8 mouse cellular contexts compared by ENCODE assay signal in genomic region chr2:25983159-25983907, GRCm38 (mm10). TPM values are rescaled to one million over a fixed set of nuclear protein-coding genes. Genes with fewer than 3 reads are reported as not detected.
A peak's percentile ranks its signal among the peaks of the same experiment; 100 is the strongest.
DNase-seq lines count a peak whose midpoint lies in the region; ATAC-seq and TF ChIP-seq lines count a peak whose summit lies in the region.

Gene Camsap1, minus strand, starts transcription at chr2:25983282.

- POLR2A ChIA-PET in Patski (lab: Charles Lee) = interaction anchor here (1.2 kb wide), 2 partner anchors 38 to 149 kb away, joined by 3 to 5 read pairs; partner anchors contain the start of gene Ubac1

- peak within 1 kb of the TSS; percentile 97 for H3K27ac ChIP-seq in hindbrain, embryonic 13.5 days

- H3K4me1 ChIP-seq in hindbrain, embryonic 13.5 days (replicated peaks) = peaks cover 51% of the 10 kb centered on the region

- H3K4me2 ChIP-seq in hindbrain, embryonic 13.5 days = peak within 1 kb of the TSS; percentile 91

- ATAC-seq in Patski = peak; percentile 96
- peak; percentile 98 for ATAC-seq in hindbrain, embryonic 13.5 days (ENCODE audit: low FRiP score)

- no peaks in the 10 kb centered on the region for H3K27me3 ChIP-seq in Patski
- no peaks in the 10 kb centered on the region for H3K27me3 ChIP-seq in hindbrain, embryonic 13.5 days

- H3K36me3 ChIP-seq in hindbrain, embryonic 13.5 days = peaks cover 4% of the 10 kb centered on the region; the same call in 1 of the 2 replicates

- CTCF ChIA-PET in Patski (lab: Charles Lee) = no interaction called here

- H3K9ac ChIP-seq in hindbrain, embryonic 13.5 days = peak within 1 kb of the TSS; percentile 98

- no peak for TF ChIP-seq CTCF in Patski (IDR thresholded peaks at IDR 0.05)

- in situ Hi-C loops in Patski (cut with MboI; ENCODE audit: low pct_unique_long_range_greater_than_20kb) = no loop called here

- under 1% methylated on average over 40 of the region's 64 CpGs for WGBS in hindbrain, embryonic 13.5 days

- no peaks in the 10 kb centered on the region for H3K9me3 ChIP-seq in hindbrain, embryonic 13.5 days

- peak within 1 kb of the TSS; percentile 77 for H3K4me3 ChIP-seq in hindbrain, embryonic 13.5 days

- DNase-seq in Patski (ENCODE audit: low read depth, low spot score) = peak; percentile 95
- peak; percentile 100 for DNase-seq in cerebellum, postnatal 14 days
- peak; percentile 99 for DNase-seq in frontal cortex, postnatal 14 days (ENCODE audit: low spot score in 2 of 2)
- DNase-seq in layer of hippocampus, postnatal 25 days (ENCODE audit: extremely low spot score in 1 of 2, low spot score in 1 of 2) = peak; percentile 96 to 97
- DNase-seq in lung, postnatal 25 days (ENCODE audit: low spot score) = peak; percentile 100
- peak; percentile 100 for DNase-seq in retina, embryonic 14.5 days (ENCODE audit: low spot score)
- DNase-seq in thymus, postnatal 4 days = peak; percentile 98

RNA-seq across cellular contexts. Expression of gene Camsap1, which starts in this region (rescaled TPM):
- 38.9 TPM for polyA plus RNA-seq in Patski (2021)
- 50.8 and 68.5 TPM in 2 replicates for polyA plus RNA-seq in hindbrain, embryonic 13.5 days (2015; fragmentation: Nextera tagmentation; extraction: Ambion mirVana)
- total RNA-seq in layer of hippocampus, postnatal 25 days (2021) = 100 to 1,000 TPM; 113 to 122 TPM

Comparison
In these comparisons a context has a peak if more than half of its experiments do, and no peak if none do; other contexts are left out.
1. Peak in every context shown above with its lines: DNase-seq, ATAC-seq, H3K4me3 ChIP-seq and H3K27ac ChIP-seq.